Mouse (Mus musculus) left cerebral cortex, adult 18-20 months (tissue): ENCODE data around the gene Pea15a. TPM values are rescaled to one million over a fixed set of nuclear protein-coding genes. Genes with fewer than 3 reads are reported as not detected.

Experiments
- DNase-seq, 2 experiments: peaks; one replicate each; pipeline ENCODE4 v3.0.0; 2021 to 2022; ENCODE audit warnings: low spot score in 2 of 2, mixed read lengths in 1 of 2
- total RNA-seq, 2 experiments: library from RNA; stranded (reverse); gene quantifications; 2 replicates each; pipeline ENCODE4 v1.2.3; 2021

The Pea15a gene
- total RNA-seq, 2 experiments from 2014 or later = 412 to 456 TPM

DNA sequence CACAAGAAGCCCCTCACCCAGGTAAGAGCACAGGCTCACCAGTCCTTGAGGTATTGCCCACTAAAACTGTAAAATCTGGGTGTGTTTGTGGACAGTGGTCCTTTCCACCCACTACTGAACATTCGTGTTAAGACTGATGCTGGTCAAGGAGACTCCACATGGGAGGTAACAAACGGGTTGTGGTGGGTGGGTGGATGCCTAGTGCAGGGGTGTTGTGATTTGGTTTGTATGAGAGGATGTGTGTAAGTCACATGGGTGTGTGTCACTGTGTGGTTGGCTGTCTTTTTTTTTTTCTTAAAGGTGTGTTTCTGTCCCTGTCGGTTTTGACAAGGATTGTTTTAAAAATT lies 890 bp downstream of the Pea15a start:
- DNase-seq = no peak

DNA sequence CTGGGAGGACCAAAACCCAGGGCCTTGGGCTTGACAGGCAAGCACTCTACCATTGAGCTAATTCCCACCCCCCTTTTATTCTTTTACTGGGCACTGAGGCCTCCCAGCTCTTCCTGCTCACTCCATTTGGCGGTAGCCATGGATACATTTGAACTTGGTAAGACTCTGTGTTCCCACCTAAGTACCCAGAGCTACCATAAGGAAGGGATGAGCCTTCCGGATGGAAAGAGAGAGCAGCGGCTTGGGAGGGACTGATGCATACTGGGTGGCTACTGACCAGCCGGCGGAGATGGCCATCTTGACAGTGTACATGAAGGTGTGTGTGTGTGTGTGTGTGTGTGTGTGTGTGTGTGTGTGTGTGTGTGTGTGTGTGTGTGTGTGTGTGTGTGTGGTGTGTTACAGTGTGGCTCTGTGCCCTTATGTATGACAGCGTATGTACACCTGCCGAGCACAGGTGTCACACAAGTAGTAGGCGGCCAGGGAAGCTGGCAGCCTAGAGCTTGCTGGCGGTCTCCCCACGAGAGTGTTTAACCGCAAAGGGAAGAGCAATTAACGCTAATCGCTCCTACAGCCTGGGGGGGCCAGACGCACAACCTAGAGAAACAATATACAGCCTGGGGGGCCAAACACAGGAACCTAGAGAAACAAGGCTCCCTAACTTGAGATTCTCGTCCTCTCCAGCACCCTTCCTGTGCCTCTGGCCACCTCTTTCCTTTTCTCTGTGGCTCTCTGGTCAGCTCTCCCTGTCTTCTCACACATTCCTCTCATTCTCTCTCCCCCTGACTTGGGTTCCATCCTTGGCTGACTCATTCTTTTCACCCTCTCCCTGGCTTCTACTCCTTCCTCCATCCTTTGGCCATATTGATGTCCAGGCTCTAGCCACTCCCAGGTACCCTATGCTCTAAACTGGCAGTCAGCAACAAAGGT lies 1.5 kb downstream of the Pea15a start:
- no peak for DNase-seq

DNA sequence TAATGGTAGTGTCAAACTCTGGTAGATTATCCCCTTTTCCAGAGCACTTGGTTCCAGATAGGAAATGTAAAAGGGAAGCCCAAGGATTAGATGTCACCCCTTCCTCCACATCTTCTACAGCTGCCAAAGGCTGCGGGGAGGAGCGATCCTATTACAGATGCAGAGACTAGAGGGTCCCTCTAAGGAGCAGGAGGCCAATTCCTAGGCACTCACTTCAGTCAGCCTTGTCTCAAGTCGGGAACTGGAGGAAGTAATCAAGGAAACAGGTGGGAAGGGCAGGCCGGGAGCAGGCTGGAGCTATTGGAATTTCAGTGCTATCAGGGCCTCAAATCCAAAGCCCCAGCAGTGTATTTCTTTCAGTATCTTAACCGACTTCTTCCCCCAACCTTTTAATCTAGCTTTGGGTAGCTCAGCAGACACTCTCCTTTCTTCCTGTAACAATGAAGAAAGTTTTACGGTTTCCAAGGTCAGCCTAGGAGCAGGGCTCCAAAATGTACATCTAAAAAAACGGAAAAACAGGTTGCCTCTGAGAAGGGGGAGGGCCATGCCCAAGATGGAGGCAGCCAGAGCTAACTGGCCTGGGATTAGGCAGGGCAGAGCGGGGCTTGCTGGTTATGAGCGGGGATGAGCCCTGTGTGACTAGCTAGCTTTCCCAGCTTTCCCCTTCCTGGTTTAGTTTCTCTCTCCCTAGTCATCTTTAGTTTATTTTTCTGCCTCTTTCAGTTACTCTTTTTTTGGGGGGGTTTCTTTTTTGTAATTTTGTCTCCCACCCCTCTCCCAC lies 2.4 kb downstream of the Pea15a start:
- DNase-seq = no peak

- DNase-seq = no peak
Measured at GRCm38 (mm10) chr1:172203566-172203965, 3.0 kb downstream of the Pea15a start.

DNA sequence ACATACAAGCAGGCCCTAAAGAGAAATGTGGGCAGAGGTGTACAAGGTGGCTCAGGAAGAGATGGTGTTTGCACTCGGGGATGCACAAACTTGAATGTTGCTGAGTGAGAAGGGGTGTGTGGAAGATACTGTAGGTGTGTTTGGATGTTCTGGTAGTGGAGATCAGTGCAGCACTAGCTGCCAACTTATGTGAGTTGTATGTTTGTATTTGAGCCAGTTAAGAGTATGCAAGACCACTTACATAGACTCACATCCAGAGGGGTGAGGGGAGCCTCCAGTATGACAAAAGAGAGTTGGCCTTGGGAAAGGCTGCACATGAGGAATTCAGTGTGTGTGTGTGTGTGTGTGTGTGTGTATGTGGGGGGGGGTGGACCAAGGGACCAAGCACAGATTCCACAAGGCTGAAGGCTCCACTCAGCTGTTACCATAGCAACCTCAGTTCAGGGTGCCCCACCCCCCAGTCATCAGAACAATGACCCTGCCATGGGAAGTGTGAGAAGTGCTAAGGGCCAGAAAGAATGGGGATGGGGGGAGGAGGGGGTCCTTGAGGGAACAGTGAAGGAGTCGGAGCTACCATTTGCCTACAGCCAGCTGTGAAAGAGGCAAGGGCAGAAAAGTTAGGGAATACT lies 3.6 kb downstream of the Pea15a start:
- DNase-seq = no peak

DNA sequence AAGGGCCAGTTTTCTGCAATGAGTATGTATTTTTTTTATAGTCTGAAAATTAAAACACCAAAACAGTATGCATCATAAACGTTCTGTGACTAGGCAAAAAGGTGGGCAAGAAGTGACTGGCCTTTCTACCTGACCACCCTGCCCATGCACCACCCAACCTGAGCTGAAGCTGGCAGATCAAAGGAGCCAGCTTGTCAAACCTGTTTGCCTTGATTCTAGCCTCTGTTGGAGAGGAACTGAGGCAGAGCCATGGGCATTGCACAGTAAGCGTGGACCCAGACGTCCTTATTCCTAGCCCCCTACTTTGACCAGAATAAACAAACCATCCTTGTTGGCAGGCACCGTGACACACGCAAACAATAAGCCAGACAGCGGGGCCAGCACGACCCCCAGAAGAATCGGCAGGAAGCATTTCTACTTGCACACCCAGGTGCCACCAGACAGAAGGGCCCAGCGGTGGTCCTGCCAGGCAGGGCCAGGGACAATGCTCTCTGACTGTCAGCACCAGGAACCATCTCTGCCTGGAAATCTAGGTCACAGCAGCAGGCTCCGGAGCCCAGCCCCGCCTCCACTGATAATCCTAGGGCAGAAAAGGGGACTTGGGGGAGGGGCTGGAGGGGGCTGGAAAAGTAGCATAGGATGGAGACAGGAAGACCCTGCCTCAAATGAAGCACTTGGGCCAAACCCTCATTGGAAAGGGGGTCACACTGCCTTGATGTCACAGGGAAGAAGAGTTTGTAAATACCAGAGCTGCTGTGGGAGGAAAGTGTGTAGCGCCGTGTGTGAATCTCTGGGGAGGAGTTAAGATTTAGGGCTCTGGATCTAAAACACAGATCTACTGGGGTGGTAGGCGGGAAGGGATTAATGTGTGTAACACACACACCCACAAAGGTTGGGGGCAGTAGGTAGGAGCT lies 4.4 kb downstream of the Pea15a start:
- no peak for DNase-seq

DNA sequence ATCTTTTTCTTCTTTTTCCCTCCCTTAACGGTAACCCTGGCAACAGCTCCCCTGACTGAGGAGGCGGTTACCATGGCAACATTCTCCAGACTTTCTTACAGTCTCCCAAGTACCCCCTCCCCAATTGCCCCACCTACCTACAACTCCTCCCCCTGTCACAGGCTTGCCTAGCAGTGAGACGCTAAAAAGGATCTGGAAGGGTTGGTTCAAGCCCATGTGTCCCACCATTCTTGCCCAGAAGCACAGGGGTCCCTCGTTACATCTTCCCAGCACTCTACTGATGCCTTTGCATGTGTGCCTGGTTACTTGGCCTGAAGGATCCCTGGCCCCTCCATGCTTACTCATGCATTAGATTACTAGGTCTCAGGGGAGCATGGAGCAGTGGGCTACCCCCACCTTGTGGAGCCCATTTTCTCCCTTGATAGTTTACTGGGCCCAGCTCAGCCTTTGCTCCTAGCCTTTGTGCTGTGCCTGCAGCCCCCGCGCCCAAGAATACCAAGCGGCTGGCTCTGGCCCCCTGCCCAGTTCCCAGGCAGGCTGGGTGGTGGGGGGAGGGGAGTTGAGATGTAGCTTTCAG lies 5.6 kb downstream of the Pea15a start:
- peak; percentile 73 to 77 for DNase-seq

DNA sequence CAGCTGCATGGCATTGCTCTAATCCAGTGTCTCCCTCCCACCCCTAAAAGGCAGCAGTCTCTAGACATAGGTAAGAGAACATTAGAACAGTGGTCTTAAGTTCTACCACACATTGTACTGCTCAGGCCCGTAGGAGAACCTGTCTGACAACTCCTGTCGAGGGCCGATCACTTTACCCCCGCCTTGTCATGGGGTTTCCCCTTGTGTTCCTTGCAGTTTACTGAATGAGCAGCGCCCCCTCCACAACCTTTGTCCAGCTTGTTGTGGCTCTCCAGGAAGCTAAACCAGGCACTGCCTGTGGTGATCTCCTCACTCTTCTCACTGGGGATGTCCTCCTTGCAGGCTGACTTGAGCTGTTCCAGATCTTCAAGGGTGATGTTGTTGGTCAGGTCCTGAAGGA lies 6.4 kb downstream of the Pea15a start:
- no peak for DNase-seq

DNA sequence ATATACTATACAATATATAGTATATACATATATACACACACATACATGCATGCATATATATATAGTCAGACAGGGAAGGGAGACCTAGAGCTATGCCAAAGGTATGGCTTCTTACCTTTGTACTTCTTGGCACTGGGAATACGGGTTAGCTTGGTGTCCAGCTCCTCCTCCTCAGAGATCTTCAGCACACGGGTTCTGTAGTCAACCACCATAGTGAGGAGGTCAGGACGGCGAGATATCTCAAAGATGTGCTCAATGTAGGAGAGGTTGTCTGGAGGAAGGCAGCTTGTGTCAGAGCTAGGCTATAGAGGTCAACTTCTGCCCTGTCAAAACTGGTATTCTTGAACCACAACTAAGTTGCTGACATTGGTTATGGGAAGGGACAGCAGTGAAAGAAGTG lies 7.6 kb downstream of the Pea15a start:
- DNase-seq = no peak

GRCm38 (mm10) chr1:172198316-172198715 lies 8.3 kb downstream of the Pea15a start:
- no peak for DNase-seq

GRCm38 (mm10) chr1:172197851-172198250 lies 8.8 kb downstream of the Pea15a start:
- no peak for DNase-seq

- no peak for DNase-seq
Measured at GRCm38 (mm10) chr1:172197146-172197545, 9.5 kb downstream of the Pea15a start.

DNA sequence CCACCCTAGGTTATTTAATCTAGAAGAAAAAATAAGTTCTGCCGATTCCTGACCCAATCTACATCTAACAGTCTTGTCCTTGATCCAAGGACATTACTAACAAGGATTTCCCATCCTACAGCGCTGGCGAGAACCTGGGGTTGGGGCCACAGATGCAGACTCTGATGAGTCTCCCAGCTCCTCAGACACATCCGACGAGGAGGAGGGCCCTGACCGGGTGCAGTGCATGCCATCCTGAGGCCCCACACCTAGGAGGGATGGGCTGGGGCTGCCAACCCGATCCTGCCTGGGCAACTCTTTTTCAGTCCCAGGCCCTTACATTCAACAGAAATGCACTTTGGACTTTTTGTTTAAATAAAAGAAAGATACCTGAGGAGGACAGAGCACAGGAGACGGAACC lies 12.2 kb downstream of the Pea15a start:
- no peak for DNase-seq

DNA sequence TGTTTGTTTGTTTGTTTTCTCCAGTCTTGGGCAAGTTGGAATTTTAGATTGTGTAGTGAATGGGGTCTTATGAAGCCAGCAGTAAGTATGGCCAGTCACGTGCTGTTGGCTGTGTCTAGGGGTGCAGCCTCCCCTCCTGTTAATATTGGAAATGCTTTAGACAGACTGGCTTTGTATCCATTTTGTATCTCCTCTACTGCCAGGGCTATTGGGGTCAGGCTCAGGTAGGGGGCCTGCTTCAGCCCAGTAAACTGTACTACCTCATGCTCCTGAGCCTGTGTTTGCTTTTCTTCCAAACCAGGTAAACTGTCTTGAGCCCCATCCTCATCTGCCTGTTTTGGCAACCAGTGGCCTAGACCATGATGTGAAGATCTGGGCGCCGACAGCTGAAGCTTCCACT lies 14.4 kb downstream of the Pea15a start:
- no peak for DNase-seq

GRCm38 (mm10) chr1:172191578-172191977 lies 15.0 kb downstream of the Pea15a start:
- no peak for DNase-seq

DNA sequence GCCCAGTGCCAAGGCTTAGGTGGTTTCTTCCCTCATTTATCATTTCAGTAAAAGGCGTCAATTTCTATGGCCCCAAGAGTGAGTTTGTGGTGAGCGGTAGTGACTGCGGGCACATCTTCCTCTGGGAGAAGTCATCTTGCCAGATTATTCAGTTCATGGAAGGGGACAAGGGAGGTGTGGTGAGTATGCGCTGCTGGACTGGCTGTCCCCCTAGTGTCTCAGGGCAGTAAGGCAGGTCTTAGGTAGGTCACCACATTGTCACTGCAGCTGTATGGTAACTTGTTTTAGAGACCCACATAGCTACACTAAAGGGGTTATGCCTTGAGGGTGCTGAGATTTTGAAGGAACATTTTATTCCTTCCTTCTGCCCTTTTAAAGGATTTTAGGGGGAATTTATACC lies 17.7 kb downstream of the Pea15a start:
- no peak for DNase-seq

DNA sequence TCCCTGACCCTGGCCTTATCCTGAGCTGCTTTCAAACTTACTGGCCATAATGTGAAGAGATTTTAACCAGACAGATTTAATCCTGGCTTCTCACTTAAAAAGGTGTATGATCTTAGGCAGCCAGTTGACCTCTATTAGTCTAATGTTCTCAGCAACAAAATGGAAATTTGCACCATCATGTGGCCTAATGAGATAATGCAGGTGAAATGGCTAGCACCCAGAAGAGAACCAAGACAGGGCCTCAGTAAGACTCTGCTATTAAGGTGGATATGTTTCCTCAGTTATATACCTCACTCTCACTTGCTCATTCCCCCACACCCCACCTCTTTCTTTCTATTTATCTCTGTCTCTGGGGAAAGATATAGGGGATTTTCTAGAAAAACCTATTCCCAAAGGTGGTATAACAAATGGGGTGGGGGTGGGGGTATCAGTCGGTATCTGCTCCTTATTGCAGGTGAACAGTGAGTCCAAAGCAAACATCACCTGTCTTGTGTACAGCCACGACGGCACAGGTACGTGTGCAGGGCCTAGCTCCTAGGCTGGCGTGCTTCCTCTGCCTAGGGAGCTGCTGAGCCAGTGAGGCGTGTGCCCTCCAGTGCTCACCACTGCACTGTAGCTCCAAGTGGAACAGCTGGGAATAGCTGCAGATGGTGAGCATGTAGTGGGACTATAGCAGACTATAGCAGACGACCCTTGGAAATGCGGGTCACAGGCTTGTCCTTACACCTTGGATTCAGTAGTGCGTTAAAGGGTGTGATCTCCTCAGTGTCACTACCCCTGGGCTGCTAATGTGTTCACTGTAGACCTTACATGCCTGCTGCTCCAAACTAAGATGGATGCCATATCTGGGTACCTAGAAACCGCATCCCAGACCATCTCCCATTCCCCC lies 20.0 kb downstream of the Pea15a start:
- DNase-seq = no peak

GRCm38 (mm10) chr1:172183915-172184314 lies 22.7 kb downstream of the Pea15a start:
- no peak for DNase-seq

DNA sequence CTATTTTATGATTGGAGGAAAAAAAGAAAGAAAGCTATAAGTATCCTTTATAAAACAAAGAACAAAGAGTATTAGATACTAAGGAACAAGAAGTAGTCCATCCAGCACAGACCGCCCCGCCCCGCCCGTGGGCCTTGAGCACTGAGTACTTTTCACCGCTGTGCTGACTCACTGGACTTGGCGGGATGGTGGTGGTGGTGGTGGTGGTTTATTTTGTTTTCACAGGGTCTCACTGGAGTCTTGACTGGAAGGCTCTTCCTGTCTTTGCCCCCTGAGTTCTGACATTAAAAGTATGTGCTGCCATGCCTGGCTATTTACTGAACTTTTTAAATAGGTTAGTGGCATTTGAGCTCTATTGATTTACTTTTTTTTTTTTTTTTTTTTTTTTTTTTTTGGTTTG lies 23.5 kb downstream of the Pea15a start:
- no peak for DNase-seq

GRCm38 (mm10) chr1:172181777-172182176 lies 24.8 kb downstream of the Pea15a start:
- DNase-seq = no peak
